Mouse (Mus musculus) forebrain, embryonic 14.5 days (tissue): ENCODE results near the gene Myo5a. TPM values are rescaled to one million over a fixed set of nuclear protein-coding genes. Genes with fewer than 3 reads are reported as not detected.
A peak's percentile ranks its signal among the peaks of the same experiment; 100 is the strongest.

Source experiments
- ATAC-seq: fragments of 200-750 bp; cut with Nextera tagmentation; 2 replicates; pipeline ENCODE4 v1.8.0; 2017; ENCODE audit warnings: mild to moderate bottlenecking, moderate library complexity
- DNase-seq: peaks from one replicate; pipeline ENCODE4 v3.0.0-alpha.2; 2015; ENCODE audit warnings: low spot score
- H3K27ac ChIP-seq: fragments of 300-500 bp; sonication (generic); 2 replicates; pipeline ENCODE4 v1.5.1; 2014; ENCODE audit warnings: low read depth, mild to moderate bottlenecking, control low read depth, low read length, moderate library complexity
- H3K27me3 ChIP-seq: fragments of 300-500 bp; sonication (generic); replicated peaks from 2 replicates; pipeline ENCODE4 v1.6.1; 2014; ENCODE audit warnings: low read length, control low read depth, mixed read lengths; ENCODE audit not compliant: control insufficient read depth, insufficient read depth
- H3K36me3 ChIP-seq: fragments of 300-500 bp; sonication (generic); 2 replicates; pipeline ENCODE4 v1.6.1; 2014; ENCODE audit warnings: low read length, control low read depth; ENCODE audit not compliant: control insufficient read depth, insufficient read depth
- H3K4me1 ChIP-seq: fragments of 300-500 bp; sonication (generic); 2 replicates; pipeline ENCODE4 v1.6.1; 2014; ENCODE audit warnings: antibody characterized with exemption, low read length, control low read depth; ENCODE audit not compliant: control insufficient read depth, insufficient read depth
- H3K4me2 ChIP-seq: fragments of 300-500 bp; sonication (generic); 2 replicates; pipeline ENCODE4 v1.6.1; 2014; ENCODE audit warnings: mild to moderate bottlenecking, control low read depth, low read length
- H3K4me3 ChIP-seq: fragments of 300-500 bp; sonication (generic); 2 replicates; pipeline ENCODE4 v1.5.1; 2014; ENCODE audit warnings: low read depth, low read length, control low read depth
- H3K9ac ChIP-seq: fragments of 300-500 bp; sonication (generic); 2 replicates; pipeline ENCODE4 v1.6.1; 2014; ENCODE audit warnings: mild to moderate bottlenecking, low read length, control low read depth, moderate library complexity
- H3K9me3 ChIP-seq: fragments of 300-500 bp; sonication (generic); replicated peaks from 2 replicates; pipeline ENCODE4 v1.6.1; 2016; ENCODE audit warnings: low read length, control low read depth, mixed read lengths; ENCODE audit not compliant: control insufficient read depth
- WGBS: fragments of 180-500 bp; shearing (Covaris S2); extraction: QIAGEN DNeasy Blood & Tissue Kit; methylation state at CpG from one replicate; pipeline ENCODE4 v1.1.7; 2014; 5-methylcytosine and 5-hydroxymethylcytosine counted together
- polyA plus RNA-seq: library from polyadenylated mRNA; unstranded; fragments of >200 nt; fragmentation: Nextera tagmentation; extraction: Ambion mirVana; gene quantifications from 2 replicates; pipeline ENCODE4 v1.2.1, GENCODE M21; 2014

Myo5a gene
- polyA plus RNA-seq: 23.9 and 33.5 TPM in 2 replicates

- DNase-seq (peak; percentile 32), ATAC-seq (peak; percentile 7; the same call in 1 of the 2 replicates)
- H3K4me3 ChIP-seq: peak within 1 kb of the TSS; percentile 95
Observed at GRCm38 (mm10) chr9:75070457-75071028, at the start of gene Myo5a. Gene Myo5a, plus strand, starts transcription at chr9:75071015.

GRCm38 (mm10) chr9:75022546-75022945 lies 48.3 kb upstream of the Myo5a start:
- Histone ChIP-seq H3K9ac (no peak overlapping the region), H3K4me2 (no peak overlapping the region), H3K27ac (no peak overlapping the region), H3K36me3 (peaks cover 62% of the 10 kb centered on the region), H3K4me1 (no peaks in the 10 kb centered on the region), H3K9me3 (no peaks in the 10 kb centered on the region), H3K4me3 (no peak overlapping the region), H3K27me3 (no peaks in the 10 kb centered on the region)
- no peak for DNase-seq
- no peak for ATAC-seq
- 93% methylated on average over 7 of the region's 7 CpGs for WGBS

More at GRCm38 (mm10) chr9:75070457-75071028, at the start of gene Myo5a:
- Histone ChIP-seq H3K9me3 (no peaks in the 10 kb centered on the region), H3K36me3 (no peaks in the 10 kb centered on the region), H3K27me3 (no peaks in the 10 kb centered on the region), H3K27ac (peak within 1 kb of the TSS; percentile 98), H3K9ac (peak within 1 kb of the TSS; percentile 96), H3K4me2 (peak within 1 kb of the TSS; percentile 69), H3K4me1 (peaks cover 10% of the 10 kb centered on the region)
- 20% methylated on average over 23 of the region's 23 CpGs for WGBS

- Histone ChIP-seq H3K27me3 (no peaks in the 10 kb centered on the region), H3K9me3 (no peaks in the 10 kb centered on the region), H3K4me3 (no peak overlapping the region), H3K27ac (no peak overlapping the region), H3K4me1 (no peaks in the 10 kb centered on the region), H3K4me2 (no peak overlapping the region), H3K36me3 (peaks cover 59% of the 10 kb centered on the region), H3K9ac (no peak overlapping the region)
- ATAC-seq (no peak), DNase-seq (no peak)
- 82% methylated on average over 5 of the region's 5 CpGs for WGBS
Observed at GRCm38 (mm10) chr9:75023150-75023894, 47.5 kb upstream of the Myo5a start.

- Histone ChIP-seq H3K4me1 (no peaks in the 10 kb centered on the region), H3K9me3 (no peaks in the 10 kb centered on the region), H3K27ac (no peak overlapping the region), H3K4me2 (no peak overlapping the region), H3K27me3 (no peaks in the 10 kb centered on the region), H3K4me3 (no peak overlapping the region), H3K36me3 (peaks cover 52% of the 10 kb centered on the region), H3K9ac (no peak overlapping the region)
- ATAC-seq: no peak
- WGBS: 78% methylated on average over 7 of the region's 7 CpGs
- DNase-seq: no peak
Observed at GRCm38 (mm10) chr9:75024089-75024488, 46.7 kb upstream of the Myo5a start.

GRCm38 (mm10) chr9:75025689-75026088 lies 45.1 kb upstream of the Myo5a start:
- Histone ChIP-seq H3K9ac (no peak overlapping the region), H3K4me2 (no peak overlapping the region), H3K27ac (no peak overlapping the region), H3K4me1 (no peaks in the 10 kb centered on the region), H3K9me3 (no peaks in the 10 kb centered on the region), H3K4me3 (no peak overlapping the region), H3K27me3 (no peaks in the 10 kb centered on the region), H3K36me3 (peaks cover 37% of the 10 kb centered on the region)
- DNase-seq: peak; percentile 21
- WGBS: 54% methylated on average over 6 of the region's 6 CpGs
- ATAC-seq: no peak

GRCm38 (mm10) chr9:75032408-75032807 lies 38.4 kb upstream of the Myo5a start:
- WGBS: 92% methylated on average over 1 of the region's 1 CpGs

GRCm38 (mm10) chr9:75033141-75033540 lies 37.7 kb upstream of the Myo5a start:
- Histone ChIP-seq H3K4me1 (no peaks in the 10 kb centered on the region), H3K27ac (no peak overlapping the region), H3K9me3 (no peaks in the 10 kb centered on the region), H3K9ac (no peak overlapping the region), H3K4me2 (no peak overlapping the region), H3K36me3 (peaks cover 10% of the 10 kb centered on the region), H3K27me3 (no peaks in the 10 kb centered on the region), H3K4me3 (no peak overlapping the region)
- no peak for ATAC-seq
- WGBS: 51% methylated on average over 7 of the region's 7 CpGs
- DNase-seq: peak; percentile 62

More at GRCm38 (mm10) chr9:75032408-75032807, 38.4 kb upstream of the Myo5a start:
- peaks cover 12% of the 10 kb centered on the region for H3K36me3 ChIP-seq
- no peak for ATAC-seq
- no peaks in the 10 kb centered on the region for H3K9me3 ChIP-seq
- no peaks in the 10 kb centered on the region for H3K27me3 ChIP-seq
- no peak overlapping the region for H3K9ac ChIP-seq
- no peak overlapping the region for H3K27ac ChIP-seq
- no peak overlapping the region for H3K4me2 ChIP-seq
- no peak overlapping the region for H3K4me3 ChIP-seq
- no peak for DNase-seq
- no peaks in the 10 kb centered on the region for H3K4me1 ChIP-seq

- Histone ChIP-seq H3K9me3 (no peaks in the 10 kb centered on the region), H3K4me3 (no peak overlapping the region), H3K36me3 (peaks cover 10% of the 10 kb centered on the region), H3K27me3 (no peaks in the 10 kb centered on the region), H3K27ac (no peak overlapping the region), H3K4me1 (peaks cover 10% of the 10 kb centered on the region), H3K9ac (no peak overlapping the region), H3K4me2 (no peak overlapping the region)
- ATAC-seq: no peak
- DNase-seq: no peak
- WGBS: 68% methylated on average over 1 of the region's 1 CpGs
Observed at GRCm38 (mm10) chr9:75034691-75035090, 36.1 kb upstream of the Myo5a start.

GRCm38 (mm10) chr9:75035944-75036343 lies 34.9 kb upstream of the Myo5a start:
- H3K36me3 ChIP-seq: peaks cover 10% of the 10 kb centered on the region
- WGBS: 77% methylated on average over 4 of the region's 4 CpGs
- no peak for DNase-seq
- H3K9ac ChIP-seq: no peak overlapping the region
- H3K4me2 ChIP-seq: no peak overlapping the region
- ATAC-seq: no peak
- H3K9me3 ChIP-seq: no peaks in the 10 kb centered on the region
- peaks cover 10% of the 10 kb centered on the region for H3K4me1 ChIP-seq
- H3K27ac ChIP-seq: no peak overlapping the region
- no peak overlapping the region for H3K4me3 ChIP-seq
- H3K27me3 ChIP-seq: no peaks in the 10 kb centered on the region
